Mouse (Mus musculus) retina, adult 2 months (tissue): ENCODE measurements at regions not wholly inside any gene's neighbourhood (a gene's known extent, or its start where the extent isn't known, plus 50 kb on each side); places are given as distances from the start of the nearest gene placed in this dataset.

ENCODE experiments used
- DNase-seq: peaks from one replicate; pipeline ENCODE4 v3.0.0-alpha.2; 2012; ENCODE audit warnings: low read depth, low spot score

DNA sequence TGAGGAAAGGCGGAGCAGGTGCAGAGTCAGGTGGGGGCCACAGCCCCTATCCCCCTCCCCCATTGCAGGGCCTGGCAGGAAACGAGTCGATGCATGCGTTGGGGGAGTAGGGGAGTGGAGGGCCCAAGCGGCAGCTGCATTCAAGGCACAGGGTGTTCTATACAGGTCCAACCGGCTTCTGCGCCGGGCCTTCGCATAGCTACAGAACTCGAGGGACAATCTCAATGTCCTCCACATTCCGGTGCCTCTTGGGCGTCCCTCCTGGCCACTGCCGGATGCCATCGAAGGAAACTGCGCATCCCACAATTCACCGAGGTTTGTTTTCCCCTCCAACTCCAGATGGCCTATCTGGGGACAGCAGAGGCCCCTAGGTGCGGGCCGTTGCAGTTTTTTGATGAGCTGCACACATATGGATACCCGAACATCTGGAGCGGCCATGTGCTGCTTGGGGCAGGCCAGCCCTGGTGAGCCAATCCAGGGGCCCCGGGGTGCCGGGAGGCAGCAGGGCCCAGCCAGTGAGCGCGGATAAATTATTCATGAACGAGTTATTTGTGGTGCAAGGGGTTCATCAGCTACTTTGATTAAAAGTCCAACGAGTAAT, 137.5 kb downstream of the Tle3 start:
- no peak for DNase-seq

GRCm38 (mm10) chr9:61509091-61509490, 136.9 kb downstream of the Tle3 start:
- DNase-seq = no peak

GRCm38 (mm10) chr9:61500851-61501250, 128.7 kb downstream of the Tle3 start:
- no peak for DNase-seq

- no peak for DNase-seq
Measured at GRCm38 (mm10) chr9:61492896-61493295, 120.7 kb downstream of the Tle3 start.

- no peak for DNase-seq
Measured at GRCm38 (mm10) chr9:61491131-61491712, 119.1 kb downstream of the Tle3 start.

GRCm38 (mm10) chr9:61489983-61490382, 117.8 kb downstream of the Tle3 start:
- no peak for DNase-seq

- DNase-seq = no peak
Measured at GRCm38 (mm10) chr9:61489147-61489546, 117.0 kb downstream of the Tle3 start.

- DNase-seq = no peak
Measured at GRCm38 (mm10) chr9:61487824-61488223, 115.7 kb downstream of the Tle3 start.

GRCm38 (mm10) chr9:61487146-61487545, 115.0 kb downstream of the Tle3 start:
- no peak for DNase-seq

DNA sequence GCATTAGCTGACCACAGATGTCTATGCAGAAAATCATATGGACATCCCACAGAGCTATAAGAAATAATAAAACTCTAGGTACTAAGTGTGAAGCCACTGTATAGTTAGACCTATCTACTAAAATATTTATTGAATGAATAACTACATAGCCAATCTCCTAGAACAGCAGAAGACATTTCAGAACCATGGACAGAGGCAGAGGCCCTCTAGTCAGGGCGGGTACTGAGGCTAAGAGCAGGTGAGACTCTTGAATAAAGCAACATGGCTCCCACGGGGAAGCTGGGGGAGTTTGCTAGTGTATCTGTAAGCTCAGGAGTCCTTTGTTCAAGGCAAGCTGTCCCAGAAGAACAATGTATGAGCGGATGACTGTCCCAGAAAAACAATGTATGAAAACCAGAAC, 112.2 kb downstream of the Tle3 start:
- no peak for DNase-seq

GRCm38 (mm10) chr9:61479626-61480025, 107.5 kb downstream of the Tle3 start:
- no peak for DNase-seq

DNA sequence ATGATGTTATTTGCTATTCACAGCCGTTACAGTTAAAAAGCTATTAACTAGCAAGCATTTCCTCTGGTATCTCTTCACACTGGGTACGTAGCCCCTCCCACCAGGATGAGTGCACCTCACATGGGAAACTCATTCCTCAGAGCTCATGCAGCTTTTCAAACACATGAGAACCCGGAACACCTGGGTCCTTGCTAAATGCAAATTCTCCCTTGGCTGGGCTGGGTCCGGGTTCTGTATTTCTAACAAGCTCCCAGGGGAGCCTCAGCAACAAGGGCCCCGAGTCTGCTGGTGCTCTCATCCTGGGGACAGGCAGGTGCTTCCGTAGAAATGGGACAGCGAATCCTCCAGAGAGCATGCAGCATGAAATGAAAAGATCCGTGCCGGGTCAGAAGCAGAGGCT, 106.7 kb downstream of the Tle3 start:
- DNase-seq = no peak

- DNase-seq = no peak
Measured at GRCm38 (mm10) chr9:61476351-61476750, 104.2 kb downstream of the Tle3 start.

- no peak for DNase-seq
Measured at GRCm38 (mm10) chr9:61470815-61471505, 98.8 kb downstream of the Tle3 start.

GRCm38 (mm10) chr9:61468897-61469509, 96.8 kb downstream of the Tle3 start:
- DNase-seq = no peak

GRCm38 (mm10) chr9:61468368-61468848, 96.2 kb downstream of the Tle3 start:
- peak; percentile 39 for DNase-seq
